Mouse (Mus musculus) bone marrow macrophage, adult 2 months (primary cell): ENCODE measurements around the gene Pfdn2.

ENCODE experiments used
- CTCF ChIP-seq: IDR thresholded peaks from 2 replicates; pipeline ENCODE4 v1.5.1; 2012; ENCODE audit warnings: low read depth, mild to moderate bottlenecking, low read length, moderate library complexity
- POLR2A ChIP-seq: IDR thresholded peaks from 2 replicates; pipeline ENCODE4 v1.6.1; 2012; ENCODE audit warnings: mild to moderate bottlenecking, low read depth, low read length, borderline replicate concordance

DNA sequence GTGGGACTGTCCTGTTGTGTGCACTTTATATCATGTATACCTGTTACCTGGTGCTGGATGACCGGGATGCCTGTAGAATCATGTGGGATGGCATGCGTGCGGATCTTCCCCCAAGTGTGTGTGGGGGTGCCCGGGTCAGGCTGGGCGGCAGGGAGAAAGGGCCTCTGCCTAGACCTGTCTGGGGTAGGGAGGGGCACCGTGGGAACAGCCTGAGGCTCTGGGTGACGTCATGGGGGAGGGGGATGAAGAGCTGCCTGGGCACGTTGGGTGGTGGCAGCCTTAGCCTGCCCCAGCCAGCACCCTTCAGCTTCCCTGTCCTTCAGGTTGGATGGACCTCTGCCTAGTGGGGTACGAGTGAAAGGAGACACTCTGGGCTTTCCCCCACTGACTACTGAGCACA lies 38.9 kb downstream of the Pfdn2 start:
- TF ChIP-seq CTCF (no peak), POLR2A (no peak)
